ENCODE assay signal across 12 mouse cellular contexts in the genomic region with DNA sequence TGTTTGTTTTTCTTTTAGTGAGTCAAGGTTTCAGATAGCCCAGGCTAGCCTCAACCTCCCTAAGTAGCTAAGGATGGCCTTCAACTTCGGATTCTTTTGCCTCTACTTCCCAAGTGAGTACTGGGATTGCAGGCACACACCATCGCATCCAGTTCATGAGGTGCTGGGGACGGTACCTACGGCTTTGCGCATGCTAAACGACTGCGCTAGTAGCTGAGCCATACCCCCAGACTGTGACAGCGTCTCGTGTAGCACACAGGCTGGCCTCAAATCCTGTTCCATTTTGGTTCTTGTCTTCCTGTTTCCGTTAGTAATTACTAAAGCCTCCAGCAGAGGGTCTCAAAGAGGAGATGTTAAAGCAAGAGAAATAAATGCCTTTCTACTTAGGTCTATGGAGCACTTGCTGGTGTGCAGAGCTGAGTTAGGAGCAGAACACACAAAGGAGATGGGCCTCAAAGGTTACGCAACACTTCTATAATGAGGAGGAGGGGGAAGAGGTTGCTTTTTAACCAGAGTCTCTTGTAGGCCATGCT.
DNase-seq lines count a peak whose midpoint lies in the region; ATAC-seq and TF ChIP-seq lines count a peak whose summit lies in the region.
"Had no signal": no experiment of that assay in that cellular context is flagged by ENCODE, and none has a peak within 500 bp of the region (broad histone marks: within the 10 kb centered on the region; RNA-seq: fewer than 3 reads in every experiment).

No protein-coding gene starts in this region.

- H3K9me3 ChIP-seq in kidney, embryonic 16.5 days (ENCODE audit: low read length) = no peaks in the 10 kb centered on the region
- H3K9me3 ChIP-seq in E14TG2a.4 (ENCODE audit: low read length) = no peaks in the 10 kb centered on the region
- H3K9me3 ChIP-seq in hindbrain, embryonic 14.5 days (ENCODE audit: control insufficient read depth, low read length) = no peaks in the 10 kb centered on the region
- H3K9me3 ChIP-seq: embryonic facial prominence, embryonic 15.5 days; limb, embryonic 13.5 days; lung, embryonic 15.5 days had no signal

- no peaks in the 10 kb centered on the region for H3K36me3 ChIP-seq in kidney, embryonic 16.5 days (ENCODE audit: insufficient read depth, low read length)
- H3K36me3 ChIP-seq in E14TG2a.4 (ENCODE audit: insufficient read depth, low read length) = no peaks in the 10 kb centered on the region
- H3K36me3 ChIP-seq in hindbrain, embryonic 14.5 days (replicated peaks; ENCODE audit: control insufficient read depth, insufficient read depth) = no peaks in the 10 kb centered on the region
- H3K36me3 ChIP-seq: embryonic facial prominence, embryonic 15.5 days; limb, embryonic 13.5 days; lung, embryonic 15.5 days had no signal

- ATAC-seq in kidney, embryonic 16.5 days (ENCODE audit: low FRiP score, low TSS enrichment) = 0 out of 2 replicates have a peak, but pooled peaks have one; percentile 21
- ATAC-seq in hindbrain, embryonic 14.5 days (ENCODE audit: low FRiP score) = no peak
- no peak for ATAC-seq in inflammation-experienced regulatory T-cells, adult 6 months

- peaks cover 5% of the 10 kb centered on the region; the same call in 1 of the 2 replicates for H3K4me1 ChIP-seq in kidney, embryonic 16.5 days (ENCODE audit: insufficient read depth, low read length)
- H3K4me1 ChIP-seq in E14TG2a.4 (replicated peaks; ENCODE audit: low read depth, low read length) = peaks cover 29% of the 10 kb centered on the region
- peaks cover 30% of the 10 kb centered on the region for H3K4me1 ChIP-seq in hindbrain, embryonic 14.5 days (replicated peaks; ENCODE audit: control insufficient read depth, insufficient read depth, low read length)
- H3K4me1 ChIP-seq: lung, embryonic 15.5 days had no signal

- H3K4me3 ChIP-seq in kidney, embryonic 16.5 days (ENCODE audit: low read length) = no peak overlapping the region
- H3K4me3 ChIP-seq in E14TG2a.4 (replicated peaks; ENCODE audit: low read length) = no peak overlapping the region
- H3K4me3 ChIP-seq in hindbrain, embryonic 14.5 days (replicated peaks; ENCODE audit: low read length) = no peak overlapping the region
- H3K4me3 ChIP-seq: embryonic facial prominence, embryonic 15.5 days; limb, embryonic 13.5 days; lung, embryonic 15.5 days had no signal

- 0 out of 2 replicates have a peak, but pooled peaks have one; percentile 9 for TF ChIP-seq CTCF in E14TG2a.4 (conservative IDR thresholded peaks at IDR 0.05; ENCODE audit: low read length)

- no peak for DNase-seq in kidney, adult 18-20 months
- peak; percentile 50 for DNase-seq in ES-CJ7 (ENCODE audit: low read depth, low spot score)
- DNase-seq in hindbrain, embryonic 14.5 days (ENCODE audit: low spot score) = peak; percentile 64
- DNase-seq in spleen, adult 12 weeks (ENCODE audit: low spot score) = no peak
- DNase-seq: cerebellum, adult 8-10 months; kidney, adult 11 months had no signal

- 0 out of 2 replicates have a peak, but pooled peaks cover 3% of the 10 kb centered on the region for H3K27me3 ChIP-seq in kidney, embryonic 16.5 days (ENCODE audit: insufficient read depth, low read length)
- no peaks in the 10 kb centered on the region for H3K27me3 ChIP-seq in E14TG2a.4 (ENCODE audit: insufficient read depth, low read length)
- no peaks in the 10 kb centered on the region for H3K27me3 ChIP-seq in hindbrain, embryonic 14.5 days (ENCODE audit: control insufficient read depth, insufficient read depth, low read length)
- H3K27me3 ChIP-seq: embryonic facial prominence, embryonic 15.5 days; lung, embryonic 15.5 days had no signal

- no peak overlapping the region for H3K9ac ChIP-seq in kidney, embryonic 16.5 days (replicated peaks; ENCODE audit: low read length)
- no peak overlapping the region for H3K9ac ChIP-seq in hindbrain, embryonic 14.5 days
- H3K9ac ChIP-seq: embryonic facial prominence, embryonic 15.5 days; limb, embryonic 13.5 days; lung, embryonic 15.5 days had no signal

- no peak overlapping the region for H3K4me2 ChIP-seq in kidney, embryonic 16.5 days (replicated peaks; ENCODE audit: low read depth, low read length)
- H3K4me2 ChIP-seq in hindbrain, embryonic 14.5 days (replicated peaks) = no peak overlapping the region
- H3K4me2 ChIP-seq: embryonic facial prominence, embryonic 15.5 days; limb, embryonic 13.5 days; lung, embryonic 15.5 days had no signal

- 65% methylated on average over 11 of the region's 11 CpGs for WGBS in kidney, embryonic 16.5 days
- 47% methylated on average over 11 of the region's 11 CpGs for WGBS in hindbrain, embryonic 14.5 days

- no peak overlapping the region for H3K27ac ChIP-seq in kidney, embryonic 16.5 days (ENCODE audit: low read length)
- peak overlapping the region; percentile 71 for H3K27ac ChIP-seq in hindbrain, embryonic 14.5 days
- H3K27ac ChIP-seq: embryonic facial prominence, embryonic 15.5 days; limb, embryonic 13.5 days; lung, embryonic 15.5 days had no signal

Comparison
In these comparisons a context has a peak if more than half of its experiments do, and no peak if none do; other contexts are left out.
1. DNase-seq: peak in ES-CJ7 (single experiment) and hindbrain, embryonic 14.5 days (single experiment); none in kidney, adult 18-20 months (single experiment) and spleen, adult 12 weeks (single experiment).